Mouse (Mus musculus) neural tube, embryonic 13.5 days (tissue): ENCODE measurements around the gene Spata2. TPM values are rescaled to one million over a fixed set of nuclear protein-coding genes. Genes with fewer than 3 reads are reported as not detected.

Experiments used
- ATAC-seq: fragments of 200-750 bp; cut with Nextera tagmentation; 2 replicates; pipeline ENCODE4 v1.8.0; 2017; ENCODE audit warnings: low read depth, mild to moderate bottlenecking, moderate TSS enrichment, moderate library complexity
- H3K27ac ChIP-seq: fragments of 300-500 bp; sonication (generic); replicated peaks from 2 replicates; pipeline ENCODE4 v1.5.1; 2015; ENCODE audit warnings: moderate library complexity, mild to moderate bottlenecking, inconsistent platforms
- H3K27me3 ChIP-seq: fragments of 300-500 bp; sonication (generic); 2 replicates; pipeline ENCODE4 v1.6.1; 2015; ENCODE audit warnings: mild to moderate bottlenecking, inconsistent platforms
- H3K36me3 ChIP-seq: fragments of 300-500 bp; sonication (generic); 2 replicates; pipeline ENCODE4 v1.6.1; 2015; ENCODE audit warnings: mild to moderate bottlenecking, inconsistent platforms
- H3K4me1 ChIP-seq: fragments of 300-500 bp; sonication (generic); replicated peaks from 2 replicates; pipeline ENCODE4 v1.6.1; 2015; ENCODE audit warnings: inconsistent platforms
- H3K4me2 ChIP-seq: fragments of 300-500 bp; sonication (generic); 2 replicates; pipeline ENCODE4 v1.6.1; 2015; ENCODE audit warnings: inconsistent platforms, mild to moderate bottlenecking, moderate library complexity
- H3K4me3 ChIP-seq: fragments of 300-500 bp; sonication (generic); 2 replicates; pipeline ENCODE4 v1.5.1; 2015; ENCODE audit warnings: mild to moderate bottlenecking, inconsistent platforms
- H3K9ac ChIP-seq: fragments of 300-500 bp; sonication (generic); 2 replicates; pipeline ENCODE4 v1.6.1; 2015; ENCODE audit warnings: moderate library complexity, mild to moderate bottlenecking, inconsistent platforms
- H3K9me3 ChIP-seq: fragments of 300-500 bp; sonication (generic); 2 replicates; pipeline ENCODE4 v1.6.1; 2016; ENCODE audit warnings: inconsistent platforms
- WGBS: fragments of 180-500 bp; shearing (Covaris S2); methylation state at CpG from one replicate; pipeline ENCODE4 v1.1.7; 2015; 5-methylcytosine and 5-hydroxymethylcytosine counted together
- polyA plus RNA-seq: library from polyadenylated mRNA; unstranded; fragments of >200 nt; fragmentation: Nextera tagmentation; extraction: Ambion mirVana; gene quantifications from 2 replicates; pipeline ENCODE4 v1.2.1, GENCODE M21; 2015

The Spata2 gene
- polyA plus RNA-seq, 1 experiment from 2014 or later = 26.9 TPM

- Histone ChIP-seq H3K4me3 (no peak overlapping the region), H3K27me3 (no peaks in the 10 kb centered on the region), H3K36me3 (peaks cover 85% of the 10 kb centered on the region), H3K4me1 (no peaks in the 10 kb centered on the region), H3K27ac (peak overlapping the region; percentile 33; the same call in 1 of the 2 replicates), H3K9ac (no peak overlapping the region), H3K9me3 (no peaks in the 10 kb centered on the region), H3K4me2 (no peak overlapping the region)
- 58% methylated on average over 5 of the region's 5 CpGs for WGBS
- no peak for ATAC-seq
Measured at GRCm38 (mm10) chr2:167456361-167457020, 36.2 kb downstream of the Spata2 start.

GRCm38 (mm10) chr2:167453814-167454213, 38.9 kb downstream of the Spata2 start:
- no peak for ATAC-seq
- H3K36me3 ChIP-seq = peaks cover 83% of the 10 kb centered on the region
- WGBS = 75% methylated on average over 3 of the region's 3 CpGs
- no peaks in the 10 kb centered on the region for H3K27me3 ChIP-seq
- no peak overlapping the region for H3K4me2 ChIP-seq
- H3K9ac ChIP-seq = no peak overlapping the region
- H3K4me1 ChIP-seq = no peaks in the 10 kb centered on the region
- no peaks in the 10 kb centered on the region for H3K9me3 ChIP-seq
- no peak overlapping the region for H3K4me3 ChIP-seq
- H3K27ac ChIP-seq = no peak overlapping the region

GRCm38 (mm10) chr2:167450647-167451046, 42.0 kb downstream of the Spata2 start:
- H3K27me3 ChIP-seq = no peaks in the 10 kb centered on the region
- no peak overlapping the region for H3K9ac ChIP-seq
- no peak overlapping the region for H3K4me2 ChIP-seq
- no peak overlapping the region for H3K27ac ChIP-seq
- peaks cover 80% of the 10 kb centered on the region for H3K36me3 ChIP-seq
- WGBS = 90% methylated on average over 8 of the region's 8 CpGs
- ATAC-seq = no peak
- H3K4me3 ChIP-seq = no peak overlapping the region
- no peaks in the 10 kb centered on the region for H3K9me3 ChIP-seq
- peaks cover 6% of the 10 kb centered on the region; the same call in 1 of the 2 replicates for H3K4me1 ChIP-seq

- whole genome bisulfite sequencing = 89% methylated on average over 21 of the region's 21 CpGs
- ATAC-seq = no peak
Measured at GRCm38 (mm10) chr2:167449331-167450275, 43.1 kb downstream of the Spata2 start.

GRCm38 (mm10) chr2:167447629-167448028, 45.1 kb downstream of the Spata2 start:
- Histone ChIP-seq H3K4me1 (peaks cover 7% of the 10 kb centered on the region; the same call in 1 of the 2 replicates), H3K4me3 (no peak overlapping the region), H3K27ac (no peak overlapping the region), H3K9ac (no peak overlapping the region), H3K36me3 (peaks cover 84% of the 10 kb centered on the region), H3K9me3 (no peaks in the 10 kb centered on the region), H3K27me3 (no peaks in the 10 kb centered on the region), H3K4me2 (no peak overlapping the region)
- 88% methylated on average over 8 of the region's 8 CpGs for WGBS
- no peak for ATAC-seq

More at GRCm38 (mm10) chr2:167449331-167450275, 43.1 kb downstream of the Spata2 start:
- Histone ChIP-seq H3K9me3 (no peaks in the 10 kb centered on the region), H3K27me3 (no peaks in the 10 kb centered on the region), H3K4me1 (peaks cover 7% of the 10 kb centered on the region; the same call in 1 of the 2 replicates), H3K4me3 (no peak overlapping the region), H3K27ac (no peak overlapping the region), H3K9ac (no peak overlapping the region), H3K4me2 (no peak overlapping the region), H3K36me3 (peaks cover 81% of the 10 kb centered on the region)

- ATAC-seq = no peak
- H3K4me2 ChIP-seq = no peak overlapping the region
- H3K36me3 ChIP-seq = peaks cover 88% of the 10 kb centered on the region
- no peak overlapping the region for H3K27ac ChIP-seq
- no peaks in the 10 kb centered on the region for H3K27me3 ChIP-seq
- H3K4me1 ChIP-seq = peaks cover 7% of the 10 kb centered on the region; the same call in 1 of the 2 replicates
- no peak overlapping the region for H3K4me3 ChIP-seq
- no peaks in the 10 kb centered on the region for H3K9me3 ChIP-seq
- no peak overlapping the region for H3K9ac ChIP-seq
- 91% methylated on average over 7 of the region's 7 CpGs for WGBS
Measured at GRCm38 (mm10) chr2:167447207-167447606, 45.5 kb downstream of the Spata2 start.

GRCm38 (mm10) chr2:167445911-167446780, 46.5 kb downstream of the Spata2 start:
- H3K4me2 ChIP-seq = no peak overlapping the region
- no peak overlapping the region for H3K9ac ChIP-seq
- no peaks in the 10 kb centered on the region for H3K9me3 ChIP-seq
- no peak for ATAC-seq
- H3K4me3 ChIP-seq = no peak overlapping the region
- H3K27me3 ChIP-seq = no peaks in the 10 kb centered on the region
- 74% methylated on average over 20 of the region's 20 CpGs for whole genome bisulfite sequencing
- peaks cover 7% of the 10 kb centered on the region; the same call in 1 of the 2 replicates for H3K4me1 ChIP-seq
- H3K27ac ChIP-seq = peak overlapping the region; percentile 64
- peaks cover 90% of the 10 kb centered on the region for H3K36me3 ChIP-seq

GRCm38 (mm10) chr2:167443411-167444193, 49.1 kb downstream of the Spata2 start:
- H3K36me3 ChIP-seq = peaks cover 88% of the 10 kb centered on the region
- no peak overlapping the region for H3K4me2 ChIP-seq
- H3K9ac ChIP-seq = no peak overlapping the region
- H3K4me3 ChIP-seq = no peak overlapping the region
- no peaks in the 10 kb centered on the region for H3K9me3 ChIP-seq
- no peak for ATAC-seq
- no peaks in the 10 kb centered on the region for H3K27me3 ChIP-seq
- H3K4me1 ChIP-seq = peaks cover 7% of the 10 kb centered on the region; the same call in 1 of the 2 replicates
- WGBS = 92% methylated on average over 4 of the region's 4 CpGs
- H3K27ac ChIP-seq = no peak overlapping the region

GRCm38 (mm10) chr2:167439422-167439821, 53.3 kb downstream of the Spata2 start:
- no peak overlapping the region for H3K4me3 ChIP-seq
- ATAC-seq = no peak
- H3K4me1 ChIP-seq = no peaks in the 10 kb centered on the region
- H3K4me2 ChIP-seq = no peak overlapping the region
- H3K27ac ChIP-seq = no peak overlapping the region
- H3K36me3 ChIP-seq = peaks cover 82% of the 10 kb centered on the region
- H3K9me3 ChIP-seq = no peaks in the 10 kb centered on the region
- WGBS = 94% methylated on average over 3 of the region's 3 CpGs
- H3K27me3 ChIP-seq = no peaks in the 10 kb centered on the region
- no peak overlapping the region for H3K9ac ChIP-seq

- Histone ChIP-seq H3K27me3 (no peaks in the 10 kb centered on the region), H3K36me3 (peaks cover 65% of the 10 kb centered on the region), H3K9me3 (no peaks in the 10 kb centered on the region), H3K9ac (no peak overlapping the region), H3K4me3 (no peak overlapping the region), H3K4me1 (no peaks in the 10 kb centered on the region), H3K27ac (no peak overlapping the region), H3K4me2 (no peak overlapping the region)
- 93% methylated on average over 5 of the region's 5 CpGs for WGBS
- ATAC-seq = no peak
Measured at GRCm38 (mm10) chr2:167436371-167436770, 56.3 kb downstream of the Spata2 start.

GRCm38 (mm10) chr2:167435631-167436030, 57.1 kb downstream of the Spata2 start:
- 96% methylated on average over 2 of the region's 2 CpGs for WGBS
- ATAC-seq = no peak
- H3K9me3 ChIP-seq = no peaks in the 10 kb centered on the region

More at GRCm38 (mm10) chr2:167435631-167436030, 57.1 kb downstream of the Spata2 start:
- H3K4me1 ChIP-seq = no peaks in the 10 kb centered on the region
- H3K4me3 ChIP-seq = no peak overlapping the region
- peaks cover 60% of the 10 kb centered on the region for H3K36me3 ChIP-seq
- no peaks in the 10 kb centered on the region for H3K27me3 ChIP-seq
- no peak overlapping the region for H3K27ac ChIP-seq
- H3K4me2 ChIP-seq = no peak overlapping the region
- no peak overlapping the region for H3K9ac ChIP-seq
